ENCODE assay signal across 31 mouse cellular contexts in the genomic region with DNA sequence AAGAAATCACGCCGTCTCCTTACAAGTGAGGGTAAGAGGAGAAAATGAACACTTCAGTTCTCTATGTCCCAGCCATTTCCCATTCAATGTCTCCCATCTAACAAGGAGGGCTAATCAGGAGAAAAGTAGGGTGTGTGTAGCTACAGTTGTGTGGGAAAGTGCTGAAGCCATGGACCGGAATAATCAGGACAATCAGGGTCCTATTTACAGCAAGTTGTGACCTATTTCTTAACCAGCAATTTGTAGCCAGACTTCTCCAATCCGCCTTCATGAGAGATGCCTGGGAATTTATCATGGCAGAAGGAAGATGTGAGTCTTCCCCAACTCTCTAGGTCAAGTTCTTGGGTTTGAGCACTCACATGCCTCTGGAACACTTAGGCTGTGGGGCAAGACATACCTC.
"Had no signal": no experiment of that assay in that cellular context is flagged by ENCODE, and none has a peak within 500 bp of the region (broad histone marks: within the 10 kb centered on the region; RNA-seq: fewer than 3 reads in every experiment).

No protein-coding gene starts in this region.

- H3K9ac ChIP-seq: limb, embryonic 12.5 days; limb, embryonic 13.5 days; limb, embryonic 15.5 days; liver, embryonic 12.5 days; liver, embryonic 13.5 days; liver, embryonic 14.5 days; liver, embryonic 15.5 days; liver, postnatal 0 days; lung, embryonic 14.5 days; lung, embryonic 15.5 days; midbrain, embryonic 12.5 days; midbrain, embryonic 13.5 days; midbrain, embryonic 15.5 days had no signal

- H3K4me2 ChIP-seq: limb, embryonic 12.5 days; limb, embryonic 13.5 days; limb, embryonic 15.5 days; liver, embryonic 11.5 days; liver, embryonic 12.5 days; liver, embryonic 13.5 days; liver, embryonic 15.5 days; lung, embryonic 14.5 days; lung, embryonic 15.5 days; midbrain, embryonic 11.5 days; midbrain, embryonic 12.5 days; midbrain, embryonic 13.5 days; midbrain, embryonic 15.5 days had no signal

- H3K9me3 ChIP-seq: limb, embryonic 10.5 days; limb, embryonic 12.5 days; limb, embryonic 13.5 days; limb, embryonic 15.5 days; liver, embryonic 12.5 days; liver, embryonic 13.5 days; liver, embryonic 15.5 days; lung, embryonic 15.5 days; megakaryocyte, embryonic 14.5 days; midbrain, embryonic 10.5 days; midbrain, embryonic 12.5 days; midbrain, embryonic 13.5 days; midbrain, embryonic 15.5 days had no signal

- ATAC-seq: liver, embryonic 12.5 days; liver, postnatal 0 days; lung, postnatal 0 days; midbrain, embryonic 13.5 days; midbrain, embryonic 15.5 days; midbrain, embryonic 16.5 days had no signal

- H3K36me3 ChIP-seq: limb, embryonic 10.5 days; limb, embryonic 12.5 days; limb, embryonic 13.5 days; limb, embryonic 15.5 days; liver, embryonic 12.5 days; liver, embryonic 13.5 days; liver, embryonic 15.5 days; lung, embryonic 15.5 days; midbrain, embryonic 10.5 days; midbrain, embryonic 12.5 days; midbrain, embryonic 13.5 days; midbrain, embryonic 15.5 days had no signal

- H3K27ac ChIP-seq: limb, embryonic 10.5 days; limb, embryonic 12.5 days; limb, embryonic 13.5 days; limb, embryonic 15.5 days; liver, embryonic 12.5 days; liver, embryonic 13.5 days; liver, embryonic 14.5 days; liver, embryonic 15.5 days; lung, embryonic 15.5 days; macrophage; midbrain, embryonic 10.5 days; midbrain, embryonic 12.5 days; midbrain, embryonic 13.5 days; midbrain, embryonic 15.5 days had no signal

- H3K4me3 ChIP-seq: limb, embryonic 10.5 days; limb, embryonic 12.5 days; limb, embryonic 13.5 days; limb, embryonic 15.5 days; liver, embryonic 12.5 days; liver, embryonic 13.5 days; liver, embryonic 15.5 days; lung, embryonic 15.5 days; megakaryocyte, embryonic 14.5 days; midbrain, embryonic 10.5 days; midbrain, embryonic 12.5 days; midbrain, embryonic 13.5 days; midbrain, embryonic 15.5 days; myocyte had no signal

- H3K4me1 ChIP-seq: limb, embryonic 10.5 days; liver, embryonic 12.5 days; liver, embryonic 13.5 days; megakaryocyte, embryonic 14.5 days; midbrain, embryonic 10.5 days; midbrain, embryonic 13.5 days; midbrain, embryonic 15.5 days had no signal

- H3K27me3 ChIP-seq: limb, embryonic 12.5 days; limb, embryonic 13.5 days; limb, embryonic 15.5 days; liver, embryonic 12.5 days; liver, embryonic 13.5 days; liver, embryonic 15.5 days; megakaryocyte, embryonic 14.5 days; midbrain, embryonic 12.5 days; midbrain, embryonic 13.5 days; midbrain, embryonic 15.5 days had no signal

- DNase-seq: left cerebral cortex, postnatal 4 days; liver; liver, embryonic 13.5 days; liver, postnatal 0 days; lung, adult 18-20 months; lung, adult 2 months; lung, embryonic 14.5 days; lung, postnatal 10 days; lung, postnatal 14 days; lung, postnatal 36 days; lung, postnatal 4 days; midbrain, embryonic 14.5 days had no signal
